Mouse (Mus musculus) ES-E14 (cell line): ENCODE measurements at regions not wholly inside any gene's neighbourhood (a gene's known extent, or its start where the extent isn't known, plus 50 kb on each side); places are given as distances from the start of the nearest gene placed in this dataset.

Experiments used
- DNase-seq: peaks from one replicate; pipeline ENCODE4 v3.0.0-alpha.2; 2013; ENCODE audit warnings: low read depth, low spot score
- H3K27ac ChIP-seq: 2 replicates; pipeline ENCODE4 v1.5.1; 2012; ENCODE audit warnings: low read depth, mild to moderate bottlenecking, low read length, moderate library complexity, mixed read lengths; ENCODE audit not compliant: poor library complexity, insufficient read depth, severe bottlenecking
- H3K36me3 ChIP-seq: 2 replicates; pipeline ENCODE4 v1.6.1; 2012; ENCODE audit warnings: mild to moderate bottlenecking, low read length, moderate library complexity, mixed read lengths; ENCODE audit not compliant: control insufficient read depth, poor library complexity, insufficient read depth, severe bottlenecking
- H3K4me1 ChIP-seq, 2 experiments: fragments of 150-350 bp in 1 of 2; sonication (generic) in 1 of 2; 2 replicates each; pipeline ENCODE4 v1.6.1; 2012; ENCODE audit warnings: low read length in 2 of 2, mild to moderate bottlenecking in 1 of 2, mixed read lengths in 1 of 2; ENCODE audit not compliant: control insufficient read depth in 2 of 2, insufficient read depth in 2 of 2, poor library complexity in 1 of 2
- H3K4me3 ChIP-seq, 2 experiments: fragments of 150-350 bp in 1 of 2; sonication (generic) in 1 of 2; 2 replicates each; pipeline ENCODE4 v1.5.1; 2012; ENCODE audit warnings: low read length in 2 of 2, low read depth in 1 of 2, mild to moderate bottlenecking in 1 of 2, mixed read lengths in 1 of 2; ENCODE audit not compliant: insufficient read depth in 1 of 2, poor library complexity in 1 of 2, severe bottlenecking in 1 of 2
- H3K9ac ChIP-seq: 2 replicates; pipeline ENCODE4 v1.6.1; 2012; ENCODE audit warnings: low read depth, mild to moderate bottlenecking, low read length, mixed read lengths; ENCODE audit not compliant: poor library complexity, insufficient read depth, severe bottlenecking
- H3K9me3 ChIP-seq: fragments of 150-350 bp; sonication (generic); 2 replicates; pipeline ENCODE4 v1.6.1; 2012; ENCODE audit warnings: low read depth, mild to moderate bottlenecking, low read length; ENCODE audit not compliant: control insufficient read depth, insufficient read depth
- CHD2 ChIP-seq: IDR thresholded peaks from 2 replicates; pipeline ENCODE4 v1.6.1; 2014; ENCODE audit warnings: mild to moderate bottlenecking, low read depth, low read length, inconsistent platforms
- HCFC1 ChIP-seq: IDR thresholded peaks from 2 replicates; pipeline ENCODE4 v1.6.1; 2012; ENCODE audit warnings: low read length, inconsistent platforms, borderline replicate concordance; ENCODE audit not compliant: insufficient read depth
- MAFK ChIP-seq: IDR thresholded peaks from 2 replicates; pipeline ENCODE4 v1.6.1; 2014; ENCODE audit warnings: mild to moderate bottlenecking, low read depth, low read length, inconsistent platforms; ENCODE audit not compliant: insufficient read depth
- ZC3H11A ChIP-seq: IDR thresholded peaks from 2 replicates; pipeline ENCODE4 v1.6.1; 2012; ENCODE audit warnings: low read depth, mild to moderate bottlenecking, inconsistent platforms, low read length, borderline replicate concordance
- ZNF384 ChIP-seq: IDR thresholded peaks from 2 replicates; pipeline ENCODE4 v1.6.1; 2012; ENCODE audit warnings: low read depth, low read length, inconsistent platforms
- in situ Hi-C, 2 experiments: fragments of 600-800 bp; cut with MboI; formaldehyde crosslinking; loops; one replicate each; pipeline ENCODE4 v1.15.1; 2025; ENCODE audit warnings: low sequenced_read_pairs in 2 of 2, inconsistent platforms in 1 of 2; ENCODE audit not compliant: unreplicated experiment in 2 of 2

DNA sequence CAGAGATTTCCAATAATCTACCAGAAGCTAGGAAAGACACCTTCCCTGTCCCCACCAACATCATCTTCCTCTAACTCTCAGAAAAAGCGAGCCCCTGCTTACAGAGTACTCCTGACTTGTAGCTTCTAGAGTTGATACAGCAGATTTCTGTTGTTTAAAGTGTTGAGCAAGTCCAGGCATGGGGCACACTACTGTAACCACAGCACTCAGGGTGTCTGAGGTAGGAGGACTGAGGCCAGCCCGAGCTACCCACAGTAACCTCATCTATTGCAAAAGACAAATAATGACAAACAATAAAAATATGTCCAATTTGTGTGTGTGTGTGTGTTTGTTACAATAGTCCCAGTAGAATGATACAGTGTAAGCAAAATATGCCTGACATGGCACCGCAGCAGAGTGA lies 144.3 kb upstream of the Eif4g2 start:
- TF ChIP-seq CHD2: no peak
- no peak for TF ChIP-seq ZNF384
- TF ChIP-seq MAFK: no peak
- TF ChIP-seq ZC3H11A: no peak
- no peak for TF ChIP-seq HCFC1
- Histone ChIP-seq H3K27ac (no peak overlapping the region), H3K36me3 (no peaks in the 10 kb centered on the region), H3K9ac (no peak overlapping the region), H3K4me3 (no peak overlapping the region), H3K9me3 (no peaks in the 10 kb centered on the region), H3K4me1 (no peaks in the 10 kb centered on the region)
- DNase-seq: no peak
- in situ Hi-C loops: no loop called here

- TF ChIP-seq MAFK (no peak), CHD2 (no peak), ZNF384 (no peak), HCFC1 (no peak), ZC3H11A (no peak)
- in situ Hi-C loops: no loop called here
Measured at GRCm38 (mm10) chr7:111226026-111226656, 143.3 kb upstream of the Eif4g2 start.

DNA sequence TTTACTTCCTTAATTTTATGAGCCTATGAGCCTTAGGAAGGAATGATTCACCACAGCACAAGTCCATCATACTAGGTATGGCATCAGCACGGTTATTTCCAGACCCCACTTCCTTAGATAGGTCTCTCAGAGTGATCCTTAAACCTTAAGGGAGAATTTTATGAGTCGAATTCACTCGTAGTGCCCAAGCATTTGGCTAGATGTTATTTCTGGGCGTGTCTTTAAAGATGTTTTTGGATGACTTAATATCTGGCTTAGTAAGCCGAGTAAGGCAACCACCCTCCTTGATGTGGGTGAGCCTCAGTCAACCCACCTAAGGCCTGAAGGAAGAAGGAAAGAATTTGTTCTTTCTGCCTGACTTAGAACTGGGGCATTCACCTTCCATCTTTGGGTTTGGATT lies 132.8 kb upstream of the Eif4g2 start:
- Histone ChIP-seq H3K9me3 (no peaks in the 10 kb centered on the region), H3K4me1 (no peaks in the 10 kb centered on the region), H3K36me3 (no peaks in the 10 kb centered on the region), H3K9ac (no peak overlapping the region), H3K4me3 (no peak overlapping the region), H3K27ac (no peak overlapping the region)
- in situ Hi-C loops: no loop called here
- TF ChIP-seq CHD2 (no peak), MAFK (no peak), ZC3H11A (no peak), ZNF384 (no peak), HCFC1 (no peak)
- DNase-seq: no peak

More at GRCm38 (mm10) chr7:111226026-111226656, 143.3 kb upstream of the Eif4g2 start:
- H3K4me3 ChIP-seq: no peak overlapping the region
- H3K27ac ChIP-seq: no peak overlapping the region
- H3K9ac ChIP-seq: no peak overlapping the region
- DNase-seq: no peak
- H3K9me3 ChIP-seq: no peaks in the 10 kb centered on the region
- no peaks in the 10 kb centered on the region for H3K36me3 ChIP-seq
- no peaks in the 10 kb centered on the region for H3K4me1 ChIP-seq

- TF ChIP-seq ZNF384 (no peak), CHD2 (no peak), MAFK (no peak), HCFC1 (no peak), ZC3H11A (no peak)
- in situ Hi-C loops: no loop called here
Measured at GRCm38 (mm10) chr7:111214226-111214906, 131.5 kb upstream of the Eif4g2 start.

More at GRCm38 (mm10) chr7:111214226-111214906, 131.5 kb upstream of the Eif4g2 start:
- no peaks in the 10 kb centered on the region for H3K36me3 ChIP-seq
- no peaks in the 10 kb centered on the region for H3K9me3 ChIP-seq
- H3K4me3 ChIP-seq: no peak overlapping the region
- DNase-seq: no peak
- H3K27ac ChIP-seq: no peak overlapping the region
- no peak overlapping the region for H3K9ac ChIP-seq
- H3K4me1 ChIP-seq: no peaks in the 10 kb centered on the region
